Mouse (Mus musculus) midbrain, embryonic 13.5 days (tissue): ENCODE results near the gene Paqr3. TPM values are rescaled to one million over a fixed set of nuclear protein-coding genes. Genes with fewer than 3 reads are reported as not detected.
A peak's percentile ranks its signal among the peaks of the same experiment; 100 is the strongest.

ENCODE experiments used
- ATAC-seq: fragments of 200-750 bp; cut with Nextera tagmentation; 2 replicates; pipeline ENCODE4 v1.8.0; 2017; ENCODE audit warnings: mild to moderate bottlenecking, moderate TSS enrichment, moderate library complexity
- H3K27ac ChIP-seq: fragments of 300-500 bp; sonication (generic); 2 replicates; pipeline ENCODE4 v1.5.1; 2015; ENCODE audit warnings: inconsistent platforms, mild to moderate bottlenecking, moderate library complexity
- H3K27me3 ChIP-seq: fragments of 300-500 bp; sonication (generic); 2 replicates; pipeline ENCODE4 v1.6.1; 2015; ENCODE audit warnings: mild to moderate bottlenecking, inconsistent platforms
- H3K36me3 ChIP-seq: fragments of 300-500 bp; sonication (generic); 2 replicates; pipeline ENCODE4 v1.6.1; 2015; ENCODE audit warnings: mild to moderate bottlenecking, inconsistent platforms
- H3K4me1 ChIP-seq: fragments of 300-500 bp; sonication (generic); replicated peaks from 2 replicates; pipeline ENCODE4 v1.6.1; 2015; ENCODE audit warnings: inconsistent platforms
- H3K4me2 ChIP-seq: fragments of 300-500 bp; sonication (generic); replicated peaks from 2 replicates; pipeline ENCODE4 v1.6.1; 2015; ENCODE audit warnings: moderate library complexity, mild to moderate bottlenecking, inconsistent platforms
- H3K4me3 ChIP-seq: fragments of 300-500 bp; sonication (generic); replicated peaks from 2 replicates; pipeline ENCODE4 v1.5.1; 2015; ENCODE audit warnings: mild to moderate bottlenecking, inconsistent platforms
- H3K9ac ChIP-seq: fragments of 300-500 bp; sonication (generic); replicated peaks from 2 replicates; pipeline ENCODE4 v1.6.1; 2015; ENCODE audit warnings: mild to moderate bottlenecking, inconsistent platforms
- H3K9me3 ChIP-seq: fragments of 300-500 bp; sonication (generic); 2 replicates; pipeline ENCODE4 v1.6.1; 2016; ENCODE audit warnings: mild to moderate bottlenecking, inconsistent platforms
- WGBS: fragments of 180-500 bp; shearing (Covaris S2); methylation state at CpG from one replicate; pipeline ENCODE4 v1.1.7; 2015; 5-methylcytosine and 5-hydroxymethylcytosine counted together
- polyA plus RNA-seq: library from polyadenylated mRNA; unstranded; fragments of >200 nt; fragmentation: Nextera tagmentation; extraction: Ambion mirVana; gene quantifications from 2 replicates; pipeline ENCODE4 v1.2.1, GENCODE M21; 2015

Paqr3 gene
- polyA plus RNA-seq: 23.4 and 25.9 TPM in 2 replicates

DNA sequence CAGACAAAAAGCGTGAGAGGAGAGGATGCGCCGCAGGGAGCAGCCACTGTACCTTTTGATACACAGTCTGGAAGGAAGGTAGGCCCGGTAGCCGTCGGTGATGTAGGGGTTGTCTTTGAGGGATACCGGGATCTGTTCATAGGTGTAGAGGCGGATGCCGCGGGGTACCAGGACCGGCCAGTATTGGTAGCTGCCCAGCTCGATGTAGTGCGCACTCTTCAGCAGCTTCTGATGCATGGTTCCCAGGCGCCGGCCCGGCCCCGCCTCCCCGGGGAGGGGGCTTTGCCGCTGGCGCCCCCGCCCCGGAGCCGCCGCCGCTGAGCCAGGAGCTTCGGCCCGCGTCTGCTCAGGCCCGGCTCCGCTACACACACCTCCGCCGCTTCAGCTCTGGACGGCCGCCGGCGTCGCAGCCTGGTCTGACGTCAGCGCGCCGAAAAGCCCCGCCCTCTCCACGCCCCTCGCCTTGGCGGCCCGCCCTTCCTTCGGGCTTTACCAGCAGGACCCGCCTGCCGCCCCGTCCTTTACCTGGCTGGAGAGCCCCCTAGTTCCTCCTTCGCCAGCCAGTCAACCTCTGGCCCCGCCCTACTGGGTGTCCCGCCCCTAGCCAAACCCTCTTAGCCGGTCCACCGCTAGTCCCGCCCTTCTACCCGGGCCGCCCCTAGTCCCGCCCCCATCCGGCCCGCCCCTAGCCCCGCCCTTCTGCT lies at the start of gene Paqr3:
Gene Paqr3, minus strand, starts transcription at position 390 of the 704 bp plus-strand sequence.
- WGBS: under 1% methylated on average over 61 of the region's 62 CpGs
- Histone ChIP-seq H3K9me3 (no peaks in the 10 kb centered on the region), H3K27ac (peak within 1 kb of the TSS; percentile 77), H3K4me1 (peaks cover 33% of the 10 kb centered on the region), H3K9ac (peak within 1 kb of the TSS; percentile 89), H3K36me3 (peaks cover 13% of the 10 kb centered on the region), H3K4me3 (peak within 1 kb of the TSS; percentile 79), H3K27me3 (no peaks in the 10 kb centered on the region), H3K4me2 (peak within 1 kb of the TSS; percentile 70)
- peak; percentile 98 for ATAC-seq

DNA sequence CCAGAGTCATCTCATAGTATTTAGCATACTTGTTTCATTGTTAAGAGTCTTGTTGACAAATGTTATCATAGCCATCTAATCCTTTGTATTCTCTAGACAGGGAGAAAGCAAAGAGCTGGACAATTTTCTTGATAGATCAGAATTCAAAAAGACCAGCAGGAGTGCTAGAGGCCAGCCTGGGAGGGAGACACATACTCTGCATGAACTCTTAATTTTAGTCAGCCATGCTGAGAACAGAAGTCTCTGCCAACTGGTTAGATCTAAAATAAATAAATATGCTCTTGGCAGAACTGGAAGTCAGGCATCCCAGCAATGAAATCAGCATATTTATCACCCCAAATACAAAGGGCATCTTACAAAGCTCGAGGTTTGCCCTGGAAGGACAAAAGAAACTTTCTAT lies 43.3 kb upstream of the Paqr3 start:
- H3K4me2 ChIP-seq: no peak overlapping the region
- no peak for ATAC-seq
- H3K36me3 ChIP-seq: no peaks in the 10 kb centered on the region
- no peak overlapping the region for H3K9ac ChIP-seq
- WGBS: 26% methylated on average over 1 of the region's 1 CpGs
- no peak overlapping the region for H3K27ac ChIP-seq
- H3K4me3 ChIP-seq: no peak overlapping the region
- H3K27me3 ChIP-seq: no peaks in the 10 kb centered on the region
- no peaks in the 10 kb centered on the region for H3K9me3 ChIP-seq
- H3K4me1 ChIP-seq: no peaks in the 10 kb centered on the region

DNA sequence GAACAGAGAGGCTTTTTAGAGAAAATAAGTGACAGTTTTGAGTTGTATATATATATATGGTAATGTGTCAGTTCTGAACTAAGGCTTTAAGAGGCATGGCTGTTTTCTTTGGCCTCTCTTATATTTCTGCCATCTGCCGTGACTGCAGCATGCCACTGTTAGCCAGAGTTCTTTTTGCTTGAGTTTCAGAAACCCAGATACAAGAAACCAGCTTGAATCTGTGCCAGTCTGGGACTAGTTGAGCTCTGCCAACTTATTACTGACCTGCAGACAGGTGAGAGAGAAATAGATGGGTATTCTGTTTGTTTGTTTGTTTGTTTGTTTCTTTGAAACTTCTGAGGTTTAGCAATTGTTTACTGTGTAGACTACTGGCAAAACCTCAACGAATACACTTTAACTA lies 23.9 kb upstream of the Paqr3 start:
- Histone ChIP-seq H3K4me1 (no peaks in the 10 kb centered on the region), H3K4me2 (no peak overlapping the region), H3K9ac (no peak overlapping the region), H3K27me3 (no peaks in the 10 kb centered on the region), H3K9me3 (no peaks in the 10 kb centered on the region), H3K27ac (no peak overlapping the region), H3K4me3 (no peak overlapping the region), H3K36me3 (no peaks in the 10 kb centered on the region)
- no peak for ATAC-seq
- 85% methylated on average over 2 of the region's 2 CpGs for WGBS

DNA sequence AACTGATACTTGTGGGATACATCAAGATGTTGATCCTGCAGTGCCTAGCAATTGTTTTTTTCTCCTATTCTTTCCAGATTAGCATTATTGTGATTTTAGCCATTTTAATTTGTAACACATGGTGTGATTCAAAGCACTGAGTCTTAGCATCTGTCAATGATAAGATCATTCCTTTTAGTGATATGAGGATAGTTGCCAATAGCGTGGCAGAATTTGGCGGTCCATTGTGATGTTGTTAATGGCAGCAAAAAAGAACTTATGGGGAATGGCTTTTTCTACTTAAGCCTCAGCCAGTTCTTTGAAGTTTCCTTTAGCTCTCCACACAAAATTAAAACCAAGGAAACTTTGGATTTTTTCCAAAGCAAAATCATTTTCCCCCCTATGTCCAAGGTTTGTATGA lies 18.2 kb upstream of the Paqr3 start:
- Histone ChIP-seq H3K4me2 (no peak overlapping the region), H3K27me3 (0 out of 2 replicates have a peak, but pooled peaks cover 7% of the 10 kb centered on the region), H3K9me3 (no peaks in the 10 kb centered on the region), H3K36me3 (no peaks in the 10 kb centered on the region), H3K4me1 (no peaks in the 10 kb centered on the region), H3K27ac (no peak overlapping the region), H3K4me3 (no peak overlapping the region), H3K9ac (no peak overlapping the region)
- WGBS: 86% methylated on average over 2 of the region's 2 CpGs
- ATAC-seq: no peak

DNA sequence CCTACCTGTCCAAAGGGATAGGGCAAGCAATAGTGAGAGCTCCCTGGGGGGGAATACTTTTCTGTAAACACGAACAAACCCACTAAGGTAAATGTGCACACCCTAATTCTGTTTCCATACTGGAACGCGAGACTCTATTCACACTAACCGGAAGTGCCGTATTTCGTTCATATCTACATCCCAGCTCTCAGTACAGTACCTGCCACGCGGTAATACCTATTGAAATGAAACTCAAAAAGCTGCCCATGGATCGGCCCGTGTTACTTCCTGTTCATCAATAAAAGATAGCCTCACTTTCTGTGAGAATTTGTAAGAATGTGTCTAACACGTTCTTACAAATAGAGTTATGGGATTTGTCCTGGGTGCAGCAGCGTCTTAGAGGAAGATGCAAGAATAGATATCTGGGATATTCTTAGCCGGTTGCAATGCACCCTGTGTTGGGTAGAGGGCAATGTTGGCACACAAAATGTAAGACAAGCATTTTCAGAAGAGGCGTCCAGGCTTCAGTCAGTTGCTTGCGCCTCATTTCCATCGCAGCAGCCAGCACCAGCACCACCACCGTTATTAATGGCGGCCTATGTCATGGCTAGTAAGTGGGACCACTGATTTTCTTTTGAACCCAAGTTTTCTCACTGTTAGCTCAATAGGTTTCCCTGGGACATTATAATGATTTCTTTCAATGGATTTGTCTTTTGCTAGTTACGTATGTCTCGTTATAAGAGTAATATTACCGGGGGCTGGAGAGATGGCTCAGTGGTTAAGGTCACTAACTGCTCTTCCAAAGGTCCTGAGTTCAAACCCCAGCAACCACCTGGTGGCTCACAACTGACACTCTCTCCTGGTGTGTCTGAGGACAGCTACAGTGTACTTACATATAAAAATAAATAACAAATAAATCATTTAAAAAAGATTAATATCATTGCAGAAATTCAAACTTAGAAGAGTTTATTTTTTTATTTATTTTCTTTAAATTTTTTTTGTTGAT lies 17.1 kb upstream of the Paqr3 start:
- Histone ChIP-seq H3K36me3 (no peaks in the 10 kb centered on the region), H3K27ac (no peak overlapping the region), H3K9ac (no peak overlapping the region), H3K27me3 (0 out of 2 replicates have a peak, but pooled peaks cover 7% of the 10 kb centered on the region), H3K4me1 (no peaks in the 10 kb centered on the region), H3K4me3 (no peak overlapping the region), H3K9me3 (no peaks in the 10 kb centered on the region), H3K4me2 (no peak overlapping the region)
- peak; percentile 85 for ATAC-seq
- WGBS: 51% methylated on average over 21 of the region's 21 CpGs

DNA sequence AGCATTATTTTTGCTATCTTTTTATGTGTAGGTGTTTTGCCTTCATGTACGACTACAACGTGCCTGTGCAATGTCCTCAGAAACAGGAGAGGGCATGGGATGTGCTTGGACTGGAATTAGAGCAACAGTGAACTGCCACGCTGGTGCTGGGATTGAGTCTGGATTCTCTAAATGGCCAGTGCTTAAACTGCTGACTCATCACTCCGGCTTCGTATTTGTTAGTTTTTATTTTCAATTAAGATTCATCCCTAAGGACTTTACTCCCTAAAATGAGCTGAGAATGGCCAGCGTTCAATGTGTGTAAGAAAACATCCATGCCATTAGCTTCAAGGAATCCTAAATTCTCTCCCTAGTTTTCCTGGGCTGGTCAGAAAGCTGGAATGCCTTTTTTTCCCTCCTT lies 15.9 kb upstream of the Paqr3 start:
- no peak for ATAC-seq
- Histone ChIP-seq H3K9ac (no peak overlapping the region), H3K27ac (no peak overlapping the region), H3K27me3 (0 out of 2 replicates have a peak, but pooled peaks cover 7% of the 10 kb centered on the region), H3K4me1 (no peaks in the 10 kb centered on the region), H3K36me3 (no peaks in the 10 kb centered on the region), H3K4me3 (no peak overlapping the region), H3K9me3 (no peaks in the 10 kb centered on the region), H3K4me2 (no peak overlapping the region)
- whole genome bisulfite sequencing: 84% methylated on average over 6 of the region's 6 CpGs

DNA sequence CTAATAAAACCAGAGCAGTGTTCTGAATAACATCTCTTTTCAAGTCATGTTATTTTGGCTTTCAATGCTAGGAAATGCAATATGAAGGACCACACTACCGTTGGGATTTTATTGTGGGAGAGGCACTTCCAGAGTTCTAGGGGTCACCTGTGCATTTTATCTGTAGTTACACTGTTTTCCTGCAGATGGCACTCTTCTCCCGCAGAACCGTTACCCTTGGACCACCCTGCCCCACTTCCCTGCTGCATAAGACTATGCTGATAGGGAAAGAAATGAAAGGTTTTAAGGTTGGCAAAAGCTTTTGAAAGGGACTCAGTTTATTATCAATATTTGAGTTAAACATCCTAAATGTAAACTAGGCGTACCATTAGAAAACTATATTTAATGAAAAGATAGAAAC lies 14.6 kb upstream of the Paqr3 start:
- 16% methylated on average over 4 of the region's 4 CpGs for WGBS
- Histone ChIP-seq H3K9me3 (no peaks in the 10 kb centered on the region), H3K27me3 (0 out of 2 replicates have a peak, but pooled peaks cover 7% of the 10 kb centered on the region), H3K27ac (no peak overlapping the region), H3K4me3 (no peak overlapping the region), H3K4me2 (no peak overlapping the region), H3K9ac (no peak overlapping the region), H3K4me1 (no peaks in the 10 kb centered on the region), H3K36me3 (no peaks in the 10 kb centered on the region)
- peak; percentile 76; the same call in 1 of the 2 replicates for ATAC-seq

DNA sequence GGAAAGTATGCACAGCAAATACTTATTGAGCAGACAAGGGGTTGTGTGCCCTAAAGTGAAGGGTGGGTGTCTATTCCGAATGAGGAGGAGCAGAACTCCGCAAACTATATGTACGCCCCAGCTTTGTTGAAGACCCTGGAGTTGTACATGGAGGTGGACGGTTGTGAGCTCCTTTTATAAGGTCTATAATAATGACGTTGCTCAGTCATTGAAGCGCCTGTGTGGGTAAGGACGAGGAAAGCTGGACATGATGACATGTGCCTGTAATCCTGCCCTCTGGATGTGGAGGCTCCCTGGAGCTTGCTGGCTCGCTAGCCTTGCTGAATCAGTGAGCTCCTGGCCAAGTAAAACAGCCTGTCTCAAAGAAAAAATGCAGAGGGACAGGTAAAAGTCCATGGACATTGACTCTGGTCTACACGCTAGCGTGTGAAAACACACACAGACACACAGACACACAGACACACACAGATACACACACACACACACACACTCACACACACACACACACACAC lies 14.1 kb upstream of the Paqr3 start:
- Histone ChIP-seq H3K4me3 (no peak overlapping the region), H3K36me3 (no peaks in the 10 kb centered on the region), H3K27ac (no peak overlapping the region), H3K9me3 (no peaks in the 10 kb centered on the region), H3K27me3 (0 out of 2 replicates have a peak, but pooled peaks cover 7% of the 10 kb centered on the region), H3K4me1 (no peaks in the 10 kb centered on the region), H3K9ac (no peak overlapping the region), H3K4me2 (no peak overlapping the region)
- ATAC-seq: no peak
- 69% methylated on average over 10 of the region's 10 CpGs for WGBS

DNA sequence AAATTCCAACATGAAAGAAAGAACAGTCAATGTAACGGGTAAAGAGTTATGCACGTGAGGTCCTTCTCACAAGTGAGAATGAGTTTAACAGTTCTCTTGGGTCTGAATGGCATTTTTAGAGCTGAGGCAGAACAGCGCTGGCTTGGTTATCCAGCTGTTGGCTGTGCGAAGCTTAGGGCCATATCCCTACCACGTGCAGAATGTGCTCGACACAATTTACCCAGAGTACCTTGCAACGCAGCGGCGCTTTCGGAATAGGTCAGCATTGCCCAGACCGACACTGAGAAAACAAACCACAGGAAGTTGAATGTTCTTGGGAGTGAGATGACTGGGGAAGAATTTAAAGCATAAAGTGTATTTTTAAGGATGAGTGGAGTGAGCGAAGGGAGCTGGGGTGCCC lies 13.6 kb upstream of the Paqr3 start:
- WGBS: 88% methylated on average over 12 of the region's 12 CpGs
- Histone ChIP-seq H3K27ac (no peak overlapping the region), H3K4me3 (no peak overlapping the region), H3K36me3 (no peaks in the 10 kb centered on the region), H3K27me3 (0 out of 2 replicates have a peak, but pooled peaks cover 7% of the 10 kb centered on the region), H3K9me3 (no peaks in the 10 kb centered on the region), H3K9ac (no peak overlapping the region), H3K4me2 (no peak overlapping the region), H3K4me1 (no peaks in the 10 kb centered on the region)
- ATAC-seq: no peak

DNA sequence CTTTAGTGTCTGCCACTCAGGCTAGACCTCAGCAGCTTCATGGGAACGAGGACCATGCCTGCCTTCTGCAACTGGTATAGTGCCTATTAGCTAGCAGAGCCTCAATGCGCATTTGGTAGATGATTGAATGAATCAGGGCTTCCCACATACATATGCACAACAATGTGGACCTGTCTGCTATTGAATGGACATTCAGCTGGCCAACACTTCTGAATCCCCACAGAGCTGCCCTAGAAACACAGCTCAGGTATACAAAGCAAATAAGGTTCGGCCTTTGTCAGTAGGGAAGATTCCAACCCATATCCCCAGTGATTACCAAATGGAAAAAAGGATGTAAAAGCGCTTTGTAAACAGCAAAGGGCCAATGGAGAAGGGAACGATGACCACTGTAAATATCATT lies 699 bp downstream of the Paqr3 start:
- Histone ChIP-seq H3K27ac (peak overlapping the region; percentile 77; the same call in 1 of the 2 replicates), H3K9ac (peak overlapping the region; percentile 89)
- WGBS: 10% methylated on average over 5 of the region's 5 CpGs

DNA sequence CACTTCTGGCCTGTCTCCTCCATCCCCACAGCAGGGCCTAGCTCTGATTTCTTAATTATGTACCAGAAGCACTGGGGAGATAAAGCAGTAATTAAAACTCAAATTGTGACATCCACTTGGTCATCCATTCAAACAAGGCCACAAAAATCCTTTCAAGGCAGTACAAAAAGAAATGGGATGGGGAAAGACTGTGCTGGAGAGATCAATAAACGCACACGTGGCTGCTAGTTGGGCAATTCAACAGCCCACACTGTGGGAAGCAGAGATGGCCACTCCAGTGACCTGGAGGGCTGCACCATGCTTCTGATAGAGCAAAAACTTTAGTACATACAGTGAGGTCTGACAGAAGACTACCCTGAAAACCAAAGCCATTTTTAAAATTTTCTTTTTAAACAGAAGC lies 1.3 kb downstream of the Paqr3 start:
- H3K9ac ChIP-seq: peak overlapping the region; percentile 89
- H3K4me3 ChIP-seq: peak overlapping the region; percentile 79
- no peaks in the 10 kb centered on the region for H3K27me3 ChIP-seq
- no peak overlapping the region for H3K27ac ChIP-seq
- peak overlapping the region; percentile 70 for H3K4me2 ChIP-seq
- ATAC-seq: no peak
- peaks cover 33% of the 10 kb centered on the region for H3K4me1 ChIP-seq
- H3K9me3 ChIP-seq: no peaks in the 10 kb centered on the region
- peaks cover 23% of the 10 kb centered on the region for H3K36me3 ChIP-seq
- WGBS: 28% methylated on average over 2 of the region's 2 CpGs

More for the DNA sequence above, 699 bp downstream of the Paqr3 start:
- H3K9me3 ChIP-seq: no peaks in the 10 kb centered on the region
- peaks cover 33% of the 10 kb centered on the region for H3K4me1 ChIP-seq
- no peak for ATAC-seq
- no peaks in the 10 kb centered on the region for H3K27me3 ChIP-seq
- peak overlapping the region; percentile 70 for H3K4me2 ChIP-seq
- peaks cover 19% of the 10 kb centered on the region for H3K36me3 ChIP-seq
- H3K4me3 ChIP-seq: peak overlapping the region; percentile 79

DNA sequence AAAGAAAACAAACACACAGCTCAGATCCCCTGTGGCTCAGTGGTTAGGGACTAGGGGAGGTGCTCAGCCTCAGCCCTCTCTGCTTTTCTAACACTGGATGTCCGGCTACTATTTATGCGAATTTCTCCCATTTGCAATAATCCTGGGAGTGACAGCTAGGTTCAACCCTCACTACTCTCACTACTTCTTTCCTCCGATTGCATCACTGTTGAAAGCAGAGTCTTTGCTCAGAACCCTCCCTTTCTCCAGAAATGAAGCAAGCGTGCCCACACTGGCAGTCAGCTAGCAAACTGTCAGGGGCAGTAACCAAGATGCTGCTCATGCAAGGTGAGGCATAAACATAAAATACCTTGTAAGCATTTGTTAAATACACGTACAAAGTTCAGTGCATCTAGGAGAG lies 3.1 kb downstream of the Paqr3 start:
- Histone ChIP-seq H3K4me2 (no peak overlapping the region), H3K9me3 (no peaks in the 10 kb centered on the region), H3K4me1 (peaks cover 33% of the 10 kb centered on the region), H3K27me3 (no peaks in the 10 kb centered on the region), H3K36me3 (peaks cover 33% of the 10 kb centered on the region), H3K9ac (no peak overlapping the region), H3K27ac (no peak overlapping the region), H3K4me3 (no peak overlapping the region)
- no peak for ATAC-seq
- WGBS: 87% methylated on average over 5 of the region's 5 CpGs
